Mouse (Mus musculus): Measurements from ENCODE around the gene 4930522H14Rik. TPM values are rescaled to one million over a fixed set of nuclear protein-coding genes. Genes with fewer than 3 reads are reported as not detected.

Gene 4930522H14Rik
- total RNA-seq, 4 experiments from 2014 or later = not detected

DNA sequence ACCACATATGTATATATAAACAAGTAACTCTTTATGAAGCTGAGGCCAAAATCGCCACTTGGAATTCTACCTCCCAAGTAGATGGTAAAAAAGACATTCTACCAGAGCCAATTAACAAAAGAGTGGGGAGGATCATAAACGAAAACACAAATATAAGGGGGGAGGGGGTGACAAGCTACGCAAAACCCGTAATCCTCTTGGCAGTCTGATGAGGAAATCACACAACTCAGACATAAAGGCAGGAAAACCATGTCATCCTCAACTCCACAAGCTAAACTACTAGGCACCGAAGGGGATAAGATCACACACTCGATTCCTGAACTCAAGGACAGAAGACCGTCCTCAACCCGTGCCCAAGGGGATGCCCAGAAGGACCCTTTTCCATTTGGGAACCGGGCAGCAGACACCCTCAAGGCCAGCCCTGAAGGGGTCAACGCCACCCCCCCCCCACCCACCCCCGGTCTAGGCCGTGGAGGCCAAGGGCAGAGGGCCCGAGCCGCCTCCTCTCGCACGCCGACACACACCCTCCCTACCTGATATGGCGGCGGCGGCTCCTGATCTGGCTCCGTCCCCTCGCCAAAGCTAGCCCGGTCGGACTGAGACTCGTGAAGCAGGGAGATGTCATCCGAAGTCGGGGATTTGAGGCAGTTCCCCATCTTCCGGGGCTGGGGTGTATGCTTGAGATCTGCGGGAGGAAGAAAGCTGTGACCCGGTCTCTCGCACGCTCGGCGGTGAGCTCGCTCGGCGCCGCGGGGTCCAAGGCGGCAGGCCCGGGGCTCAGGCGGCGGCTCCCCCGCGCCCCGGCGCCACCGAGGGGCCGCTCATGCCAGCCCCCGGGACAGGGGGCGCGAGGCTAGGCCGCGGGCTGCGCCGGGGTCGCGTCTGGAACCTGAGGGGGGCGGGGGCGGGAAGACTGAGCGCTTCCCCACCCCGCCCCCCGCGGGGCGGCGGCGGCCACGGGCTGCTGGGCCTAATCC, 55.2 kb downstream of the 4930522H14Rik start:
- DNase-seq = peak; percentile 50

DNA sequence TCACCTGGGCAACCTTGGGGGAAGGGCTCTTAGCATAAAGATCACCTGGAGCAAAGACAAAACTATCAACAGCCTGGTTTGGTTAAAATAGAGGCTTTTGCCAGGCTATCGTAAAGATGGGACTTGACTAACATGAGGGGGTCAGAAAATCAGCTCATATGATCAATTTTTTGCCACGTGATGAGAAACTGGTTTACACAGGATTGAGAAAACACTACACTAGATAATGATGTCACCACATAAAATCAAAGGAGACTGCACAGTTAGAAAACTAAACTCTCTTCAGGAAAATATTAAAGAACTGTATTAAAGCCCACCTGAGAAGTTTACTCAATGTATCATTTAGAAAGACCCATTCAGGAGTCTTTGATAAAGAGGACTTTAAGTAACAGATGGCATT, 56.0 kb downstream of the 4930522H14Rik start:
- DNase-seq = no peak

DNA sequence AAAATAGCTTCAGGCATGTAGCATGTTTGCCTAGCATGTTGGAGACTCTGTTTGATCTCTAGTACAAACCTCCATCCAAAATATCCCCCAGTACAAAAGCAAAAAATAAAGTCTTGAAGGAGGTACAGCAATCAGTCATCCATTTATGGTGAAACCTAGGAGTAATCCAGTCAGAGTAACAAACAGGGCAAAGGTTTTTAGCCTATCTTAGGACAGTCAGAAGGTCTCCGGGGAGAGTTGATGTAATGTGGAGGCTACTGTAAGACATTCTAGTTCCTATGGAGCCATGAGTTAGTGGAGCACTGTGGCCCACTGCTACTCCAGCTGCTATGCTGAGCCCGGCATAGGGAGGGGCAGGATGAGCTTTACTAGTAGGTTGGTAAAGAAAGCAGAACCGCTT, 58.5 kb downstream of the 4930522H14Rik start:
- no peak for DNase-seq

DNA sequence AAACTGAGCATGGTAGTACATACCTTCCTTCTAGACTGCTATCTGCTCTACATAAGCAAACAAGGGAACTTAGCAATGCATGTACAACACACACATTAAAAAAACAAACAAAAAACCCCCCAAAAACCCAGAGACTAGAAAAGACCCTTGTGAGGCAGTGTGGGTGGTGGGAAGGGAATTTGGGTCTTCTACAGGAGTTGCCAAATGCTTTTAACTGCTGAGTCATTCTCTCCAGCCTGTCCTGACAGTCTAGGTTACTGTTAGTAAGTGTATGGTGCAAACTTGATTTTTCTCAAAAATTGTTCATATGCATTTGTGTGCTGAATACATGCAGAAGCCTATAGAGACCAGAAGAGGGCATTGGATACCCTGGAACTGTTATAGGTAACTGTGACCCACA, 59.5 kb downstream of the 4930522H14Rik start:
- DNase-seq = no peak

DNA sequence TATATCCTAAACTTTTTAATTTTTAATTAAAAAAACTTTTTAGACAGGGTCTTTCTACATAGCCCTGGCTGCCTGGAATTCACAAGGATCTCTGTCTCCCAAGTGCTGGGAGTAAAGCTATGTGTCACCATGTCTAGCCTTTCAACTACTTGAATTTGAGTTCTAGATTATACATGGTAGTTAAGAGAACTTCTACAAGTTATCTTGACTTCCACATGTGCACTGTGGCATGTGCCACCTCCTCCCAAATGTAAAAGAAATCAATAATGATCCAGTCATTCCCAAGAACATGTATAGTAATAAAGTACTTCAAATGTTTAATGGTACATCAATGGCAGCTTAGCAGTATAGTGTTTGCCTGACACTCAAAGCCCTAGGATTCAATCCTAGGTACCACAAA, 63.4 kb downstream of the 4930522H14Rik start:
- no peak for DNase-seq

DNA sequence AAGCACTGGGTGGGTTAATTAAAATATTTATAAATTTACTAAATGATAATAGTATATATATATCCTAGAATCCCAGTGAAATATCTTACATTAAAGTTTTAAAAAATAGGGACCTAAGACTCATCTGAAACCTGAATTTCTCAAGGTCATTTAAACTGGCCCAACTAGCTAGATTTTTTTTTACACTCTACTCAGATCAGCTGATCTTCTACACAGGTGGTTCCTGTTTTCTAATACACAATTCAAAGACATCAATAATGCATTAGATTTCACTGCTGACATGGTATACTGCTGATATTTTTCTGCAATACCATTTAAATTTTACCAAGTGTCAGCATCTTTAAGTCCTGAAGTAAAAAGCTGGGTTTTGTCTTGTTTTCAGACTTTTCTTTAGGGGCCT, 67.2 kb downstream of the 4930522H14Rik start:
- no peak for DNase-seq

DNA sequence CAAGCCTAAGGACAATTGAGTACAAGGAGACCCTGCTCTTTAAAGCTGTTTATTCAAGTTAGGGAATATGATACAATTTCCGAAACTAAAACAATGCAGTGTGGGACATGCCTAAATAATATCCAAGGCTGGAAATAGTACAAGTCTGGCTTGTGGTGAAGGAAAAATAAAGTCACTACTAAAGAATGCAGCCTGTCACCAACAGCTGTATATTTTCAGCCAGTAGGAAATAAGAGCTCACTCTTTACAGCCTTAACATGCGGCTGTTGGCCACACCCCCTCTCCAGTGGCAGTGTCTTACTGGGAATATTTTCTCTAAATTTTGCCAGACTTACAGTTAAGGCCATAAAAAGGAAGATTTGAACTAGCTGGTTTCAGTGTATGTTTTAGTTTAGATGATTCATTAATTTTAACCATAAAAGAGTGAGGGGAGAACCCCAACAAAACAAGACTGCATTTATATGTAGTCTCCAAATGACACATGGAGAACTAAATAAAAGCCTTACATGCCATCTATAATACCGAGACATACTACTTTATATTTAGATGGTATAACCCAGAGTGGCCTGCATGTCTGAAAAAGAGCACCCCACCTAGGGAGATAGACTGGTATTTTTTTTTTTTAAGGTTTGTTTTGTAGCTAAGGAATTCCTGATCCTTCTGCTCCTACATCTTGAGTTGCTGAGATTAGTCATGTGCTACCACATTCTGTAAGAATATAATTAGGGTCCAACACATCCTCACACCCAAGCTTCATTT, 70.5 kb downstream of the 4930522H14Rik start:
- no peak for DNase-seq

DNA sequence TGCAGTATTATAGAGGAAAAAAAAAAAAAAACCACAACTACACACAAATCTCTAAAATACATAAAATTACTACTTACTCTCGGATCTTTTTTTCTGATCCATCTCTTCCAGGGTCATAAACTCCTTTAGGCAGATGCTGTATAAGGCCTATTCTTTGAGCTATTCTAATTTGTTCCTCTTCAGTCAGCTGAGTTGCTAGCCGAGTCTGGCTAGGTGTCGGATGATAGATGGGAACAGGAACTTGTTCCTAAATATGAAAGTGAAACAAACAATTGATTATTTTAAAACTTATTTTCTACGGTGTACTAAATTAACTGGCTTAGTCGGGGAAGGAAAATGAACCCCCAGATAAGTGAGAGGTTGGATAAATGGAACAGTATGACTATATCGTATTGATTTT, 74.3 kb downstream of the 4930522H14Rik start:
- DNase-seq = no peak

Other genes with a start within 250 kb of the 4930522H14Rik start
- 10 to 100 TPM in 2 of 4 experiments, 1 to 10 TPM in 2; 4.6 to 18.6 (median 13.4) TPM for gene Ttc39a, start 124.7 kb downstream of the 4930522H14Rik start, total RNA-seq (2022)
- gene Rnf11, start 46.6 kb downstream of the 4930522H14Rik start, total RNA-seq (2022) = 100 to 1,000 TPM; 126 to 211 (median 174) TPM
- 10 to 100 TPM; 68.5 to 77.8 (median 72.5) TPM for gene Cdkn2c, start 135.9 kb upstream of the 4930522H14Rik start, total RNA-seq (2022)
- 10 to 100 TPM; 25.7 to 32.5 (median 31.0) TPM for gene Faf1, start 145.3 kb upstream of the 4930522H14Rik start, total RNA-seq (2022)

Measured in adrenal gland, adult 8-10 months (tissue).